ENCODE assay signal across 13 mouse cellular contexts in the genomic region with DNA sequence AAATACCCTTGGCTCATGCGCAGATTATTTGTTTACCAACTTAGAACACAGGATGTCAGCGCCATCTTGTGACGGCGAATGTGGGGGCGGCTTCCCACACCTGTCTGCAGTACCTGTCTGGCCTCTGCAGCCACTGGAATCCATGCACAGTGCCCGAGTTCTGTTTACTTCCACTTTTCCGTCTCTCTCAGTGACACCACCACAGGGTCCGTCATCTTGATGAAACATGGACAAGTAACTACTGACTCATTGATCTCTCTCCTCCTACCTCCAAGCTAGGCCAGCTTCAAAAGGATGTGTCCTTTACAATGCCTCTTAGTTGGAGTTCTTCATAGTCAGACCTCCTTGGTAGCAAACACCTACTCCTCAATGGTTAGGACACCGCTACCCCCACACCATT.
"Had no signal": no experiment of that assay in that cellular context is flagged by ENCODE, and none has a peak within 500 bp of the region (broad histone marks: within the 10 kb centered on the region; RNA-seq: fewer than 3 reads in every experiment).

No protein-coding gene starts in this region.

- H3K36me3 ChIP-seq: limb, embryonic 15.5 days; liver, embryonic 12.5 days; midbrain, embryonic 10.5 days; neural tube, embryonic 13.5 days had no signal

- H3K27ac ChIP-seq: limb, embryonic 15.5 days; liver, embryonic 12.5 days; midbrain, embryonic 10.5 days; neural tube, embryonic 13.5 days had no signal

- H3K9me3 ChIP-seq: limb, embryonic 15.5 days; liver, embryonic 12.5 days; midbrain, embryonic 10.5 days; neural tube, embryonic 13.5 days had no signal

- H3K27me3 ChIP-seq: limb, embryonic 15.5 days; neural tube, embryonic 13.5 days had no signal

- ATAC-seq: liver, embryonic 12.5 days had no signal

- H3K4me2 ChIP-seq: limb, embryonic 15.5 days; liver, embryonic 12.5 days; lung, embryonic 14.5 days; neural tube, embryonic 13.5 days had no signal

- H3K4me3 ChIP-seq: limb, embryonic 15.5 days; liver, embryonic 12.5 days; midbrain, embryonic 10.5 days; myocyte; neural tube, embryonic 13.5 days had no signal

- H3K4me1 ChIP-seq: limb, embryonic 15.5 days; liver, embryonic 12.5 days; midbrain, embryonic 10.5 days; neural tube, embryonic 13.5 days had no signal

- DNase-seq: kidney, postnatal 14 days; left cerebral cortex, postnatal 4 days; lung, embryonic 14.5 days; lung, postnatal 10 days; lung, postnatal 4 days; midbrain, embryonic 14.5 days; right cerebral cortex, postnatal 25 days; thymus, postnatal 36 days had no signal

- H3K9ac ChIP-seq: limb, embryonic 15.5 days; liver, embryonic 12.5 days; lung, embryonic 14.5 days; neural tube, embryonic 13.5 days had no signal
